Mouse (Mus musculus) kidney, adult 2 months (tissue): ENCODE measurements at regions not wholly inside any gene's neighbourhood (a gene's known extent, or its start where the extent isn't known, plus 50 kb on each side); places are given as distances from the start of the nearest gene placed in this dataset.

Source experiments
- DNase-seq: peaks from one replicate; pipeline ENCODE4 v3.0.0; 2021
- H3K27ac ChIP-seq: fragments of 200-500 bp; 2 replicates; pipeline ENCODE4 v1.5.1; 2012; ENCODE audit warnings: low read depth, low read length, control low read depth, inconsistent platforms; ENCODE audit not compliant: insufficient read depth
- H3K27me3 ChIP-seq: fragments of 200-500 bp; replicated peaks from 2 replicates; pipeline ENCODE4 v1.6.1; 2012; ENCODE audit warnings: mild to moderate bottlenecking, moderate library complexity, low read length, inconsistent platforms; ENCODE audit not compliant: control insufficient read depth, insufficient read depth
- H3K36me3 ChIP-seq: fragments of 200-500 bp; 2 replicates; pipeline ENCODE4 v1.6.1; 2012; ENCODE audit warnings: mild to moderate bottlenecking, moderate library complexity, low read length, inconsistent platforms; ENCODE audit not compliant: control insufficient read depth, insufficient read depth
- H3K4me1 ChIP-seq: fragments of 200-500 bp; 2 replicates; pipeline ENCODE4 v1.6.1; 2011; ENCODE audit warnings: low read length; ENCODE audit not compliant: control insufficient read depth, insufficient read depth
- H3K4me3 ChIP-seq: fragments of 200-500 bp; 2 replicates; pipeline ENCODE4 v1.5.1; 2011; ENCODE audit warnings: mild to moderate bottlenecking, low read depth, low read length, control low read depth; ENCODE audit not compliant: insufficient read depth
- CTCF ChIP-seq: fragments of 200-500 bp; conservative IDR thresholded peaks from 2 replicates; pipeline ENCODE4 v1.5.1; 2011; ENCODE audit warnings: low read depth, mild to moderate bottlenecking, control low read depth, low read length, moderate library complexity, mixed read lengths; ENCODE audit not compliant: insufficient read depth, insufficient read length
- POLR2A ChIP-seq: fragments of 200-500 bp; IDR thresholded peaks from one replicate; pipeline ENCODE4 v1.6.1; 2011; ENCODE audit warnings: low read depth, low read length, control low read depth
- WGBS: fragments of 180-500 bp; shearing (Covaris S2); methylation state at CpG from one replicate; pipeline ENCODE4 v1.1.7; 2018; 5-methylcytosine and 5-hydroxymethylcytosine counted together

- H3K27me3 ChIP-seq = no peaks in the 10 kb centered on the region
- DNase-seq = no peak
- no peak overlapping the region for H3K27ac ChIP-seq
- no peak overlapping the region for H3K4me3 ChIP-seq
- TF ChIP-seq POLR2A = no peak
- no peak for TF ChIP-seq CTCF
- H3K36me3 ChIP-seq = no peaks in the 10 kb centered on the region
- H3K4me1 ChIP-seq = no peaks in the 10 kb centered on the region
- WGBS = 70% methylated on average over 3 of the region's 3 CpGs
Measured at GRCm38 (mm10) chr8:113916649-113917048, 68.1 kb upstream of the Adamts18 start.

- no peak for DNase-seq
- WGBS = 24% methylated on average over 6 of the region's 6 CpGs
- no peaks in the 10 kb centered on the region for H3K4me1 ChIP-seq
- H3K36me3 ChIP-seq = no peaks in the 10 kb centered on the region
- H3K27me3 ChIP-seq = no peaks in the 10 kb centered on the region
- H3K4me3 ChIP-seq = no peak overlapping the region
- H3K27ac ChIP-seq = no peak overlapping the region
- TF ChIP-seq POLR2A = no peak
- no peak for TF ChIP-seq CTCF
Measured at GRCm38 (mm10) chr8:113917197-113917596, 68.7 kb upstream of the Adamts18 start.

- Histone ChIP-seq H3K4me1 (no peaks in the 10 kb centered on the region), H3K27ac (no peak overlapping the region), H3K27me3 (no peaks in the 10 kb centered on the region), H3K36me3 (no peaks in the 10 kb centered on the region), H3K4me3 (no peak overlapping the region)
- no peak for DNase-seq
- WGBS = 72% methylated on average over 2 of the region's 2 CpGs
- TF ChIP-seq POLR2A (no peak), CTCF (no peak)
Measured at GRCm38 (mm10) chr8:113920306-113920705, 71.8 kb upstream of the Adamts18 start.

GRCm38 (mm10) chr8:113923381-113923780, 74.8 kb upstream of the Adamts18 start:
- TF ChIP-seq CTCF (no peak), POLR2A (no peak)
- WGBS = 16% methylated on average over 3 of the region's 3 CpGs
- no peak overlapping the region for H3K27ac ChIP-seq
- no peaks in the 10 kb centered on the region for H3K4me1 ChIP-seq
- no peak overlapping the region for H3K4me3 ChIP-seq
- H3K27me3 ChIP-seq = no peaks in the 10 kb centered on the region
- no peak for DNase-seq
- no peaks in the 10 kb centered on the region for H3K36me3 ChIP-seq

GRCm38 (mm10) chr8:113953721-113954120, 105.2 kb upstream of the Adamts18 start:
- Histone ChIP-seq H3K27me3 (no peaks in the 10 kb centered on the region), H3K4me3 (no peak overlapping the region), H3K4me1 (no peaks in the 10 kb centered on the region; the same call in 1 of the 2 replicates), H3K27ac (no peak overlapping the region), H3K36me3 (no peaks in the 10 kb centered on the region)
- no peak for TF ChIP-seq CTCF
- TF ChIP-seq POLR2A = no peak
- WGBS = 83% methylated on average over 3 of the region's 3 CpGs
- no peak for DNase-seq

GRCm38 (mm10) chr8:113956439-113957043, 108.0 kb upstream of the Adamts18 start:
- TF ChIP-seq POLR2A (no peak), CTCF (no peak)
- Histone ChIP-seq H3K27ac (no peak overlapping the region), H3K36me3 (no peaks in the 10 kb centered on the region), H3K27me3 (no peaks in the 10 kb centered on the region), H3K4me1 (no peaks in the 10 kb centered on the region; the same call in 1 of the 2 replicates), H3K4me3 (no peak overlapping the region)
- WGBS = 76% methylated on average over 14 of the region's 14 CpGs
- DNase-seq = no peak

GRCm38 (mm10) chr8:113957821-113958220, 109.3 kb upstream of the Adamts18 start:
- WGBS = 36% methylated on average over 6 of the region's 6 CpGs
- no peak for TF ChIP-seq CTCF
- TF ChIP-seq POLR2A = no peak
- peak; percentile 3 for DNase-seq
- no peak overlapping the region for H3K4me3 ChIP-seq
- no peak overlapping the region for H3K27ac ChIP-seq
- H3K36me3 ChIP-seq = no peaks in the 10 kb centered on the region
- H3K27me3 ChIP-seq = no peaks in the 10 kb centered on the region
- no peaks in the 10 kb centered on the region; the same call in 1 of the 2 replicates for H3K4me1 ChIP-seq

- no peaks in the 10 kb centered on the region for H3K4me1 ChIP-seq
- H3K4me3 ChIP-seq = no peak overlapping the region
- no peak for DNase-seq
- 76% methylated on average over 5 of the region's 5 CpGs for WGBS
- H3K36me3 ChIP-seq = no peaks in the 10 kb centered on the region
- TF ChIP-seq POLR2A (no peak), CTCF (no peak)
- no peaks in the 10 kb centered on the region for H3K27me3 ChIP-seq
- H3K27ac ChIP-seq = no peak overlapping the region
Measured at GRCm38 (mm10) chr8:113975810-113976209, 127.3 kb upstream of the Adamts18 start.
